Mouse (Mus musculus) spleen, adult 2 months (tissue): ENCODE results near the gene Cntln.

Experiments
- CTCF ChIP-seq: fragments of 200-500 bp; IDR thresholded peaks from 2 replicates; pipeline ENCODE4 v1.5.1; 2011; ENCODE audit warnings: mild to moderate bottlenecking, inconsistent platforms; ENCODE audit not compliant: insufficient read depth, insufficient read length, insufficient replicate concordance; ENCODE audit errors: extremely low read depth
- POLR2A ChIP-seq: fragments of 200-500 bp; IDR thresholded peaks from 2 replicates; pipeline ENCODE4 v1.6.1; 2011; ENCODE audit warnings: low read depth, low read length, inconsistent platforms

- TF ChIP-seq POLR2A (no peak), CTCF (no peak)
Observed at GRCm38 (mm10) chr4:84995520-84996348, 111.6 kb downstream of the Cntln start.
